Mouse (Mus musculus) stomach, embryonic 14.5 days (tissue): ENCODE measurements around the gene Sytl3. TPM values are rescaled to one million over a fixed set of nuclear protein-coding genes. Genes with fewer than 3 reads are reported as not detected.
"Not testable (repeated sequence)": the region's sequence is repeated elsewhere in the genome, so short reads cannot be mapped to it uniquely, and the experiment has no call there.

Source experiments
- ATAC-seq: fragments of 200-750 bp; cut with Nextera tagmentation; 2 replicates; pipeline ENCODE4 v1.8.0; 2017; ENCODE audit warnings: low read depth, moderate TSS enrichment; ENCODE audit not compliant: insufficient number of reproducible peaks, insufficient read depth, low FRiP score
- H3K27ac ChIP-seq: fragments of 300-500 bp; sonication (generic); 2 replicates; pipeline ENCODE4 v1.5.1; 2014; ENCODE audit warnings: mild to moderate bottlenecking, low read length, moderate library complexity, mixed read lengths
- H3K27me3 ChIP-seq: fragments of 300-500 bp; sonication (generic); 2 replicates; pipeline ENCODE4 v1.6.1; 2014; ENCODE audit warnings: low read length, control low read depth, mixed read lengths; ENCODE audit not compliant: control insufficient read depth, insufficient read depth
- H3K36me3 ChIP-seq: fragments of 300-500 bp; sonication (generic); 2 replicates; pipeline ENCODE4 v1.6.1; 2014; ENCODE audit warnings: mild to moderate bottlenecking, control low read depth, low read length, moderate library complexity, mixed read lengths; ENCODE audit not compliant: control insufficient read depth, insufficient read depth
- H3K4me1 ChIP-seq: fragments of 300-500 bp; sonication (generic); 2 replicates; pipeline ENCODE4 v1.6.1; 2014; ENCODE audit warnings: low read length, control low read depth, mixed read lengths; ENCODE audit not compliant: control insufficient read depth, insufficient read depth
- H3K4me2 ChIP-seq: fragments of 300-500 bp; sonication (generic); replicated peaks from 2 replicates; pipeline ENCODE4 v1.6.1; 2014; ENCODE audit warnings: low read depth, low read length, control low read depth
- H3K4me3 ChIP-seq: fragments of 300-500 bp; sonication (generic); 2 replicates; pipeline ENCODE4 v1.5.1; 2014; ENCODE audit warnings: low read depth, low read length, control low read depth
- H3K9ac ChIP-seq: fragments of 300-500 bp; sonication (generic); replicated peaks from 2 replicates; pipeline ENCODE4 v1.6.1; 2014; ENCODE audit warnings: low read depth, mild to moderate bottlenecking, control low read depth, low read length, moderate library complexity, mixed read lengths
- H3K9me3 ChIP-seq: fragments of 300-500 bp; sonication (generic); 2 replicates; pipeline ENCODE4 v1.6.1; 2016; ENCODE audit warnings: low read depth, low read length, control low read depth; ENCODE audit not compliant: control insufficient read depth
- WGBS: fragments of 180-500 bp; shearing (Covaris S2); extraction: QIAGEN DNeasy Blood & Tissue Kit; methylation state at CpG from one replicate; pipeline ENCODE4 v1.1.7; 2014; 5-methylcytosine and 5-hydroxymethylcytosine counted together
- polyA plus RNA-seq: library from polyadenylated mRNA; unstranded; fragments of >200 nt; fragmentation: Nextera tagmentation; extraction: Ambion mirVana; gene quantifications from 2 replicates; pipeline ENCODE4 v1.2.1, GENCODE M21; 2014

Gene Sytl3
- polyA plus RNA-seq, 1 experiment from 2014 or later: 0.90 TPM

- H3K4me3 ChIP-seq, H3K36me3 ChIP-seq, H3K9ac ChIP-seq, ATAC-seq, H3K4me2 ChIP-seq, H3K27ac ChIP-seq, H3K4me1 ChIP-seq, H3K27me3 ChIP-seq, H3K9me3 ChIP-seq: not testable (repeated sequence)
- WGBS: no CpG with 5 or more reads among the region's 6 CpGs
Measured at GRCm38 (mm10) chr17:6668522-6668921, 9.6 kb downstream of the Sytl3 start.

- H3K36me3 ChIP-seq, H3K27me3 ChIP-seq, H3K27ac ChIP-seq, H3K9ac ChIP-seq, H3K4me1 ChIP-seq, H3K4me3 ChIP-seq, H3K4me2 ChIP-seq, H3K9me3 ChIP-seq: not testable (repeated sequence)
- ATAC-seq: peak; percentile 84
- WGBS: 40% methylated on average over 5 of the region's 5 CpGs
Measured at GRCm38 (mm10) chr17:6674297-6674696, 15.4 kb downstream of the Sytl3 start.

- WGBS: 80% methylated on average over 1 of the region's 2 CpGs
- H3K36me3 ChIP-seq, H3K4me3 ChIP-seq, H3K4me2 ChIP-seq, H3K27me3 ChIP-seq, H3K4me1 ChIP-seq, H3K9me3 ChIP-seq, ATAC-seq, H3K27ac ChIP-seq, H3K9ac ChIP-seq: not testable (repeated sequence)
Measured at GRCm38 (mm10) chr17:6678063-6678462, 19.2 kb downstream of the Sytl3 start.

DNA sequence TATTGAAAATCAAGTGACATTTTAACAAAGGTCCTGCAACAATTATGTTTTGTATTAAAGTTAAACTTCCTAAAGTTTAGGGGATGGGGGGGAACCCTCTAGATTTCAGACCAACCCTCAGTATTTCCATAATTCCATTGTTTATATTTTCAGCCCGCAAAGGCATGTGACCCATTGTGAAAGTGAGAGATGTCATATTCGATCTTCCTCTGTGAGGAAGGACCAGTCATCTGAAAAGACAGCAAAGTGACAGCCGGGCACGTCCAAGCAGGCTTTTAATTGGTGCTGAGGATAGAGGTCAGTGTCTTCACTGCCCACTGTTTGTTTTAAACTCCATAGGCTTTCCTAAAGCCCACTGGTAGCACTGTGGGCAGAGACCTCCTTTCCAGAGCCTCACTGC is 22.8 kb downstream of the Sytl3 start:
- not testable (repeated sequence) for H3K36me3 ChIP-seq, ATAC-seq, H3K9me3 ChIP-seq, H3K27me3 ChIP-seq, H3K4me2 ChIP-seq, H3K9ac ChIP-seq, H3K4me3 ChIP-seq, H3K4me1 ChIP-seq, H3K27ac ChIP-seq
- WGBS: 72% methylated on average over 4 of the region's 4 CpGs

DNA sequence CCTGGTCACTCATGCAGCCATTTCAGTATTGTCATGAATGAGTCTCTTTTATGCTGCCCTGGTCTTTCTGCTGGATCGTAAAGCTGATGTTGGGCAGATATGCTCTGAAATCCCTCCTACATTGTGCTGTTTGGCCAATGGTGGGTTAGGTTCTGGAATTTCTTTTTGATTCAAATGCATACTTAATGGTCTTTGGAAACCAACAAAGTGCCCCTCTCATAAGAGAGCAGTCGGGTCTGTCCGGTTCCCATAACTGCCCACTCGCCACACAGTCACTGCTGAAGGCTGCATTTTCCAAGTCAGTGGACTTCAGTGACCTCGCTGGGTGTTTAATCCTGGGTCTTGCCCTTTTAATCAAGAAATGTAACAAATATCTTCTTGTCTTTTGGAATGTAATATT is 24.8 kb downstream of the Sytl3 start:
- not testable (repeated sequence) for ATAC-seq, H3K4me2 ChIP-seq, H3K4me3 ChIP-seq, H3K27me3 ChIP-seq, H3K27ac ChIP-seq, H3K9me3 ChIP-seq, H3K36me3 ChIP-seq, H3K9ac ChIP-seq, H3K4me1 ChIP-seq
- WGBS: no CpG with 5 or more reads among the region's 5 CpGs

DNA sequence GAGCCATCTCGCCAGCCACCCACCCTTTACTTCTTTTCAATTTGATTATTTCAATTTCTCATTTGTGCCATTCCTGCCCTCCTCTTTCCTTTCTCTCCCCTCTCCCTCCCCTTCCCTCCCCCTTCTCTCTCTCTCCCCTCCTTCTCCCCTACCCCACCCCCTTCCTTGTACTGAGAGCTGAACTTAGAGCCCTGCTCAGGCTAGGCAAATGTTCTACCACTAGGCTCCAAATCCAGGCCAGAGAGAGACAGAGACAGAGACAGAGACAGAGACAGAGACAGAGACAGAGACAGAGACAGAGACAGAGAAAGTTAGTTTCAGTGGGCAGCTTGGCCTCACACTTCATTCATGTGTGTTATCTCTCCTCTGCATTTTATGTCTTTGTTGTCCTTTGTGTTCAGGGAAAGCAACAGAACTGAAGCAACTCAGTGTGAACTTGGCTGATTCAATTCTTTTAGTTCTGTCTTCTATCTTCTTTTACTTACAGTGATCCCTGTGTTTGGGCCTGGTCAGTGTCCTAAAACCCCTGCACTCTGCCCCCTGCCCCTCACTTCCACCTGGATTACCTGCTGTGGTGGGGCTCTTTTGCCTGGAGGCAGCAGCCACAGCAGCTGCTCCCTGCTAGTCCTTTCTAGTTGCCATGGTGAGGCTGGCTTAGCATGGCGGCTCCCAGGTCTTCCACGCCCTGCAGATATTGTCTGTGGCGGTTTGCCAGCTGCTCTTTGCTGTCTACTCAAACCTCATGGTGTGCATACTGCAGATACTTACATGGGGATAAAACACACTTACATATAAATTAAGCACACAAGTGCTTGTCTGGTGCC is 25.8 kb downstream of the Sytl3 start:
- ATAC-seq: peak; percentile 86; the same call in 1 of the 2 replicates
- not testable (repeated sequence) for H3K9ac ChIP-seq, H3K4me3 ChIP-seq, H3K4me2 ChIP-seq, H3K4me1 ChIP-seq, H3K9me3 ChIP-seq, H3K36me3 ChIP-seq, H3K27me3 ChIP-seq, H3K27ac ChIP-seq
- WGBS: no CpG with 5 or more reads among the region's 4 CpGs

GRCm38 (mm10) chr17:6685288-6685818 is 26.5 kb downstream of the Sytl3 start:
- H3K27me3 ChIP-seq, ATAC-seq, H3K4me1 ChIP-seq, H3K4me3 ChIP-seq, H3K27ac ChIP-seq, H3K9me3 ChIP-seq, H3K4me2 ChIP-seq, H3K9ac ChIP-seq, H3K36me3 ChIP-seq: not testable (repeated sequence)
- WGBS: 54% methylated on average over 4 of the region's 8 CpGs

DNA sequence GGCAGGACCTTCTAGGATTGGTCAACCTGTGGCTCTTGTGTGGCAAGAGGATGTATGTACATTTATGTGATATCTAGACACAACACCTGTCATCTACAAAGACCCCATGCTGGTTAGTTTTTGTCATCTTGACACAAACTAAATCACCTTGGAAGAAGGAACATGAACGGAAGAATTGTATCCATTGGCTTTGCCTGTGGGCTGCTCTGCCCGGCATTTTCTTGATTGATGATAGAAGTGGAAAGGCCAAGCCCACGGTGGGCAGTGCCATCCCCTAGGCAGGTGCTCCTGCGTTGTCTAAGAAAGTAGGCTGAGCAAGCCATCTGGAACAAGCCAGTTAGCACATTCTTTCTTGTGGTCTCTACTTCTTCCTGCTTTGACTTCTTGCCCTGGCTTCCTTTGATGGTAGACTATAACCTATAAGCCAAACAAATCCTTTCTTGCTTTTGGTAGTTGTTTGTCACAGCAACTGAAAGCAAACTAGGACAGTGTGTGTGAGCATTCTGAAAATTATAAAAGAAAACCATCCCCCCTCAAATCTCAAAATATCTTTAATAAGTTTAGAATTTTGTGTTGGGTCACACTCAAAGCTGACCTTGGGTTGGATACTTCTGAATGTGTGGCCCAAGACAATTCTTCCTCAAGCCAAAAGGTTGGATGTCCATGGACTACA is 27.5 kb downstream of the Sytl3 start:
- not testable (repeated sequence) for ATAC-seq, H3K4me3 ChIP-seq, H3K27ac ChIP-seq, H3K4me1 ChIP-seq, H3K9me3 ChIP-seq, H3K27me3 ChIP-seq, H3K4me2 ChIP-seq, H3K9ac ChIP-seq, H3K36me3 ChIP-seq
- 91% methylated on average over 2 of the region's 4 CpGs for whole genome bisulfite sequencing
